Mouse (Mus musculus) liver, adult 2 months (tissue): ENCODE data around the gene 1700024P04Rik.

Experiments used
- CTCF ChIP-seq: fragments of 200-500 bp; IDR thresholded peaks from 2 replicates; pipeline ENCODE4 v1.5.1; 2011; ENCODE audit warnings: low read depth, low read length, control low read depth
- POLR2A ChIP-seq: fragments of 200-500 bp; IDR thresholded peaks from 2 replicates; pipeline ENCODE4 v1.6.1; 2011; ENCODE audit warnings: low read length, control low read depth; ENCODE audit not compliant: insufficient read depth; ENCODE audit errors: extremely low read depth

- TF ChIP-seq CTCF (no peak), POLR2A (no peak)
Observed at GRCm38 (mm10) chr13:98971641-98972040, 12.7 kb downstream of the 1700024P04Rik start.
